ENCODE assay signal across 20 mouse cellular contexts in the genomic region with DNA sequence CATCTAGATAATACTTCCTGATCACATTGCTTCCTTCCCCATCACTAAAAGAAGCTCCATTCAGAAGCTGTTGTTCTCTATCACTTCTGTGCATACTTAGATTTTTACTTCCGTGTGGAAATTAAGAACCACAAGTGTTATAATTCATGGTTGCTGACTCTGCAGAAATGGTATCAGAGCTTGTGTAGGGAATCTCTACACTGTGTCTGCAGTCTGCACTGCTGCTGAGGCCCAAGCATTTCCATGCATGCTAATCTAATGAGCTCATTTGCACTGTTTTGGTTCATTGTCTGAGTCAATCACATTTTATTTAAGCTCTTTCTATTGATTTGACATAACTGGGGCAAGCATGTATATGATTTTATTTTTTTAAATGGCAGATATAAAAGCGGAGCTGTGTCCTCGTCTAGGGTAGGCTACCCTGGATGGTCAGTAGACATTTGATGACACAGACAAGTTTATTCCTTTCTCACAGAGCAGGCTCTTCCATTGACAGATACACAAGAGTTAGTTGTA.
"Had no signal": no experiment of that assay in that cellular context is flagged by ENCODE, and none has a peak within 500 bp of the region (broad histone marks: within the 10 kb centered on the region; RNA-seq: fewer than 3 reads in every experiment).

No protein-coding gene starts in this region.

- H3K4me1 ChIP-seq: kidney, embryonic 15.5 days; limb, embryonic 10.5 days; limb, embryonic 13.5 days; liver, embryonic 12.5 days; liver, embryonic 15.5 days; lung, embryonic 15.5 days; midbrain, embryonic 12.5 days; midbrain, embryonic 15.5 days; neural tube, embryonic 12.5 days; neural tube, embryonic 15.5 days had no signal

- H3K27ac ChIP-seq: kidney, embryonic 15.5 days; layer of hippocampus, adult 2 months; limb, embryonic 10.5 days; limb, embryonic 13.5 days; liver, embryonic 12.5 days; liver, embryonic 15.5 days; lung, embryonic 15.5 days; midbrain, embryonic 12.5 days; midbrain, embryonic 15.5 days; neural tube, embryonic 12.5 days; neural tube, embryonic 15.5 days had no signal

- H3K36me3 ChIP-seq: kidney, embryonic 15.5 days; limb, embryonic 10.5 days; limb, embryonic 13.5 days; liver, embryonic 12.5 days; liver, embryonic 15.5 days; lung, embryonic 15.5 days; midbrain, embryonic 12.5 days; midbrain, embryonic 15.5 days; neural tube, embryonic 12.5 days; neural tube, embryonic 15.5 days had no signal

- H3K9ac ChIP-seq: kidney, embryonic 15.5 days; limb, embryonic 13.5 days; liver, embryonic 12.5 days; liver, embryonic 15.5 days; lung, embryonic 15.5 days; midbrain, embryonic 12.5 days; midbrain, embryonic 15.5 days; neural tube, embryonic 12.5 days; neural tube, embryonic 15.5 days had no signal

- ATAC-seq: liver, embryonic 12.5 days; midbrain, embryonic 15.5 days had no signal

- H3K27me3 ChIP-seq: kidney, embryonic 15.5 days; limb, embryonic 13.5 days; liver, embryonic 12.5 days; liver, embryonic 15.5 days; lung, embryonic 15.5 days; midbrain, embryonic 12.5 days; midbrain, embryonic 15.5 days; neural tube, embryonic 12.5 days; neural tube, embryonic 15.5 days had no signal

- H3K9me3 ChIP-seq: kidney, embryonic 15.5 days; limb, embryonic 10.5 days; limb, embryonic 13.5 days; liver, embryonic 12.5 days; liver, embryonic 15.5 days; lung, embryonic 15.5 days; midbrain, embryonic 12.5 days; midbrain, embryonic 15.5 days; neural tube, embryonic 12.5 days; neural tube, embryonic 15.5 days had no signal

- H3K4me3 ChIP-seq: kidney, embryonic 15.5 days; layer of hippocampus, adult 2 months; limb, embryonic 10.5 days; limb, embryonic 13.5 days; liver, embryonic 12.5 days; liver, embryonic 15.5 days; lung, embryonic 15.5 days; midbrain, embryonic 12.5 days; midbrain, embryonic 15.5 days; neural tube, embryonic 12.5 days; neural tube, embryonic 15.5 days had no signal

- DNase-seq: kidney, postnatal 10 days; kidney, postnatal 36 days; layer of hippocampus, adult 9-11 months; liver; lung, adult 18-20 months; lung, postnatal 10 days; lung, postnatal 4 days; thymus, adult 18-20 months; thymus, postnatal 36 days had no signal
